In genomic region chr12:16121787-16122186, GRCm38 (mm10) we compare ENCODE assay signal across 12 mouse cellular contexts.
"Had no signal": no experiment of that assay in that cellular context is flagged by ENCODE, and none has a peak within 500 bp of the region (broad histone marks: within the 10 kb centered on the region; RNA-seq: fewer than 3 reads in every experiment).

No protein-coding gene starts in this region.

- H3K27ac ChIP-seq: kidney, embryonic 15.5 days; liver, embryonic 13.5 days had no signal

- H3K9me3 ChIP-seq: kidney, embryonic 15.5 days; liver, embryonic 13.5 days had no signal

- H3K4me1 ChIP-seq: kidney, embryonic 15.5 days; liver, embryonic 13.5 days had no signal

- H3K27me3 ChIP-seq: kidney, embryonic 15.5 days; liver, embryonic 13.5 days had no signal

- DNase-seq: kidney, adult 8-10 months; kidney, postnatal 10 days; liver, embryonic 13.5 days; lung, adult 2 months; lung, postnatal 14 days; lung, postnatal 4 days; midbrain, embryonic 14.5 days; right cerebral cortex, postnatal 4 days; thymus, adult 18-20 months had no signal

- H3K4me2 ChIP-seq: kidney, embryonic 15.5 days; liver, embryonic 13.5 days; midbrain, embryonic 11.5 days had no signal

- H3K36me3 ChIP-seq: kidney, embryonic 15.5 days; liver, embryonic 13.5 days had no signal

- H3K9ac ChIP-seq: kidney, embryonic 15.5 days; liver, embryonic 13.5 days had no signal

- ATAC-seq: intestine, postnatal 0 days had no signal

- H3K4me3 ChIP-seq: kidney, embryonic 15.5 days; liver, embryonic 13.5 days had no signal
